Mouse (Mus musculus) brain, embryonic 14.5 days (tissue): ENCODE measurements around the gene Dexi.

ENCODE experiments used
- CTCF ChIP-seq: fragments of 200-500 bp; IDR thresholded peaks from 2 replicates; pipeline ENCODE4 v1.5.1; 2012; ENCODE audit warnings: inconsistent platforms, mild to moderate bottlenecking, moderate library complexity, borderline replicate concordance; ENCODE audit not compliant: insufficient read depth, insufficient read length; ENCODE audit errors: extremely low read depth
- POLR2A ChIP-seq: fragments of 200-500 bp; IDR thresholded peaks from 2 replicates; pipeline ENCODE4 v1.6.1; 2012; ENCODE audit warnings: mild to moderate bottlenecking, inconsistent platforms, borderline replicate concordance; ENCODE audit not compliant: poor library complexity, insufficient read depth, insufficient read length, severe bottlenecking; ENCODE audit errors: extremely low read depth

DNA sequence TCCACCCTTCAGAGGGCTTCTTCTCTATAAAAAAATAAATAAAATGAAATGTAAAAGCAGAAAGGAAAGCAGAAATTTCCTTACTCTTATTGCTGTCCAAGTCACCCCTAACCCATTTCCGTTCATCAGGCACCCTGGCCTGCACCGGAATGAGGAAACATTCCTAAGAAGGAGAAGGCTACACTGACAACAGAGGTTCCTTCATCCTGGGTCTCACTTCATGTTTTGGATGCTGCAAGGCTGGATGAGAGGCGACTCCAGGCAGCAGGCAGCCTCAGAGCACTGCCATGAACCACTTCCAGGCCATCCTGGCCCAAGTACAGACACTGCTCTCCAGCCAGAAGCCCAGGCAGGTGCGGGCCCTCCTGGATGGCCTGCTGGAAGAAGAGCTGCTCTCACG is 63.0 kb downstream of the Dexi start, which contains the start of gene Ciita:
- TF ChIP-seq CTCF (no peak), POLR2A (no peak)
